8 mouse cellular contexts compared by ENCODE assay signal in the genomic region with DNA sequence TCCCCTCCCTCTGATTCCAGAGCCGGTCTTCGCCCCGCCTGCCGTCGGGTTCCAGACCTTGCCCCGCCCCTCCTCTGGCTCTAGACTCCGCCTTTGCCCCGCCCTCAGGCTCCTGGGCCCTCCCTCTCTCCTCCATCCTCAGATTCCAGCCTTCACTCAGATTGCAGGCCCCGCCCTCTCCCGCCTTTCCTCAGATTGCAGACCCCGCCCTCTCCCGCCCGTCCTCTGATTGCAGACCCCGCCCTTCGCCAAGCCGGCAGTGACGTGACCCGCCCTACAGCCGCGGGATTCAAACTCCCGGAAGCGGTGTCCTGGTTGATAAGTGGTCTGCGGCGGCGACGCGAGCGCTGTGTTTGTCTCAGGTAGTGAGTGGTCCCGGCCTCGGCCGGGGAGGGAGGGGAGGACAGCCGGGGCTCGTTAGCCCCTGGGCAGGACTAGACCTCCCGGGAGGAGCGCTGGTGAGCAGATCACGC. TPM values are rescaled to one million over a fixed set of nuclear protein-coding genes. Genes with fewer than 3 reads are reported as not detected.
DNase-seq lines count a peak whose midpoint lies in the region; ATAC-seq and TF ChIP-seq lines count a peak whose summit lies in the region.

A gene (plus strand): TSS at position 292 of the 473 bp plus-strand sequence.

- intact Hi-C loops in left cerebral cortex, postnatal 14 days (cut with DNase I): loop anchor here (10.0 kb wide), 1 partner anchor 140 kb away; no protein-coding TSS in a partner anchor

- no peak within 1 kb of the TSS for H3K27ac ChIP-seq in cortical plate, adult 2 months (ENCODE audit: insufficient read depth, low read length)

- H3K4me1 ChIP-seq in cortical plate, adult 2 months (ENCODE audit: control insufficient read depth, insufficient read depth, low read length): peaks cover 2% of the 10 kb centered on the region; the same call in 1 of the 2 replicates

- TF ChIP-seq CTCF in cortical plate, adult 2 months (IDR thresholded peaks at IDR 0.05; ENCODE audit: extremely low read depth, insufficient read depth, low read length): no peak

- peak; percentile 83 for ATAC-seq in activated CD4-positive, CD25-positive, alpha-beta regulatory T cell, adult 4 months

- TF ChIP-seq POLR2A in cortical plate, adult 2 months (IDR thresholded peaks at IDR 0.05; ENCODE audit: extremely low read depth, insufficient read depth, low read length): no peak; the same call in 1 of the 2 replicates

- DNase-seq in gastrocnemius, postnatal 10 days: peak; percentile 94
- DNase-seq in induced T-regulatory cell, adult 2 months (ENCODE audit: low read depth): peak; percentile 100
- DNase-seq in left cerebral cortex, postnatal 14 days (ENCODE audit: low spot score in 2 of 2): peak; percentile 94
- peak; percentile 99 for DNase-seq in mesoderm, embryonic 11.5 days (ENCODE audit: low read depth, low spot score)
- peak; percentile 89 to 94 for DNase-seq in right cerebral cortex, postnatal 36 days (ENCODE audit: low spot score in 2 of 2)
- DNase-seq in yolk sac, embryonic 10.5 days (ENCODE audit: low spot score): peak; percentile 100

- peak within 1 kb of the TSS; percentile 57 for H3K4me3 ChIP-seq in cortical plate, adult 2 months (ENCODE audit: insufficient read depth, low read length)

RNA-seq across cellular contexts. Expression of the gene that starts here (rescaled TPM):
- polyA plus RNA-seq in activated CD4-positive, CD25-positive, alpha-beta regulatory T cell, adult 4 months (2017; shearing (Covaris generic)): 10 to 100 TPM; 11.9 to 14.7 TPM
- polyA plus RNA-seq in cortical plate, adult 2 months (2012; rRNA removed): 0.44 and 0.79 TPM in 2 replicates
- 1 to 10 TPM; 3.7 to 4.5 TPM for total RNA-seq in gastrocnemius, postnatal 10 days (2021)
- total RNA-seq in left cerebral cortex, postnatal 14 days (2021): under 1 TPM; 0.57 to 0.66 TPM

Comparison
In these comparisons a context has a peak if more than half of its experiments do, and no peak if none do; other contexts are left out.
1. Peak in DNase-seq in left cerebral cortex, postnatal 14 days; RNA of the gene not detected or under 1 TPM.